Mouse (Mus musculus) heart, postnatal 0 days (tissue): ENCODE measurements at regions not wholly inside any gene's neighbourhood (a gene's known extent, or its start where the extent isn't known, plus 50 kb on each side); places are given as distances from the start of the nearest gene placed in this dataset.

Experiments
- CTCF ChIP-seq: IDR thresholded peaks from 2 replicates; pipeline ENCODE4 v1.5.1; 2016; ENCODE audit warnings: antibody characterized with exemption, control low read depth, low read depth
- EP300 ChIP-seq: IDR thresholded peaks from 2 replicates; pipeline ENCODE4 v1.6.1; 2016; ENCODE audit warnings: antibody characterized with exemption, low read depth

GRCm38 (mm10) chr4:137120597-137120996, 72.0 kb upstream of the Zbtb40 start:
- no peak for TF ChIP-seq CTCF
- no peak for TF ChIP-seq EP300
